Mouse (Mus musculus): ENCODE results near the gene Sh3pxd2a.
A peak's percentile ranks its signal among the peaks of the same experiment; 100 is the strongest.

DNA sequence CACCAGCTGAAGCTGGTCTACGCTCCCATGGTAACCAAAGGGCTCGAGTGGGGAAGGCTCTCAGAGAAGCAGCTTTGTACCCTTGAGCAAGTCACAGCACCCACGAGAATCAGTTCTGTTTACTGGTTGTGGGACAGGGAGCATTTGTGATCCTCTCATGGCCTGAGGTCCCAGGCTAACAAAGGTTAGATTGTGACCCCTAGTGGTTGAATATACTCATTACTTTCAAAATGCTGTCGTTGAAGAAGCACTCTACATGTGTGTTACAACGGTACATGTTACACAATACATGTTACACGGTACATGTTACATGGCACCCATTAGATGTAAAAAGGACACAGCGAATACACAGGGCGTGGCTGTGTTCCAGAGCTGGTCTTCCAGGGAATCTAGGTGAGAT, 38.4 kb upstream of the Sh3pxd2a start:
- no peak for TF ChIP-seq POLR2A (IDR thresholded peaks at IDR 0.05; ENCODE audit: insufficient read depth, low read depth, low read length)
- TF ChIP-seq CTCF (IDR thresholded peaks at IDR 0.05), result peak; percentile 80
- TF ChIP-seq EP300 (IDR thresholded peaks at IDR 0.05; ENCODE audit: insufficient read depth, low read depth, low read length), result no peak

All from heart, adult 2 months (tissue).